Mouse (Mus musculus) midbrain, embryonic 15.5 days (tissue): ENCODE results near the gene Mfap5. TPM values are rescaled to one million over a fixed set of nuclear protein-coding genes. Genes with fewer than 3 reads are reported as not detected.
"Not testable (repeated sequence)": the region's sequence is repeated elsewhere in the genome, so short reads cannot be mapped to it uniquely, and the experiment has no call there.

ENCODE experiments used
- ATAC-seq: fragments of 200-750 bp; cut with Nextera tagmentation; replicated peaks from 2 replicates; pipeline ENCODE4 v1.8.0; 2017; ENCODE audit warnings: moderate TSS enrichment
- H3K27ac ChIP-seq: fragments of 300-500 bp; sonication (generic); 2 replicates; pipeline ENCODE4 v1.5.1; 2015; ENCODE audit warnings: mild to moderate bottlenecking, inconsistent platforms
- H3K27me3 ChIP-seq: fragments of 300-500 bp; sonication (generic); replicated peaks from 2 replicates; pipeline ENCODE4 v1.6.1; 2015; ENCODE audit warnings: inconsistent platforms
- H3K36me3 ChIP-seq: fragments of 300-500 bp; sonication (generic); replicated peaks from 2 replicates; pipeline ENCODE4 v1.6.1; 2015; ENCODE audit warnings: inconsistent platforms
- H3K4me1 ChIP-seq: fragments of 300-500 bp; sonication (generic); 2 replicates; pipeline ENCODE4 v1.6.1; 2015; ENCODE audit warnings: inconsistent platforms
- H3K4me2 ChIP-seq: fragments of 300-500 bp; sonication (generic); 2 replicates; pipeline ENCODE4 v1.6.1; 2015; ENCODE audit warnings: inconsistent platforms, mild to moderate bottlenecking, moderate library complexity
- H3K4me3 ChIP-seq: fragments of 300-500 bp; sonication (generic); 2 replicates; pipeline ENCODE4 v1.5.1; 2015; ENCODE audit warnings: mild to moderate bottlenecking, inconsistent platforms
- H3K9ac ChIP-seq: fragments of 300-500 bp; sonication (generic); 2 replicates; pipeline ENCODE4 v1.6.1; 2015; ENCODE audit warnings: mild to moderate bottlenecking, inconsistent platforms
- H3K9me3 ChIP-seq: fragments of 300-500 bp; sonication (generic); 2 replicates; pipeline ENCODE4 v1.6.1; 2016; ENCODE audit warnings: inconsistent platforms
- WGBS: fragments of 180-500 bp; shearing (Covaris S2); methylation state at CpG from one replicate; pipeline ENCODE4 v1.1.7; 2015; ENCODE audit warnings: mixed read lengths; 5-methylcytosine and 5-hydroxymethylcytosine counted together
- polyA plus RNA-seq: library from polyadenylated mRNA; unstranded; fragments of >200 nt; fragmentation: Nextera tagmentation; extraction: Ambion mirVana; gene quantifications from 2 replicates; pipeline ENCODE4 v1.2.1, GENCODE M21; 2015

Mfap5 gene
- polyA plus RNA-seq = 2.3 and 3.7 TPM in 2 replicates

GRCm38 (mm10) chr6:122505545-122505944, at the start of gene Mfap5:
Mfap5 (plus strand) TSS chr6:122505845.
- WGBS = 93% methylated on average over 3 of the region's 3 CpGs
- ATAC-seq = no peak

GRCm38 (mm10) chr6:122458946-122459693, 46.5 kb upstream of the Mfap5 start:
- H3K9me3 ChIP-seq = no peaks in the 10 kb centered on the region
- H3K4me1 ChIP-seq = no peaks in the 10 kb centered on the region
- no peaks in the 10 kb centered on the region for H3K27me3 ChIP-seq
- 96% methylated on average over 8 of the region's 8 CpGs for WGBS
- no peak overlapping the region for H3K4me3 ChIP-seq
- ATAC-seq = no peak
- H3K36me3 ChIP-seq = peaks cover 43% of the 10 kb centered on the region
- no peak overlapping the region for H3K9ac ChIP-seq
- H3K27ac ChIP-seq = no peak overlapping the region
- H3K4me2 ChIP-seq = no peak overlapping the region

More at GRCm38 (mm10) chr6:122505545-122505944, at the start of gene Mfap5:
- Histone ChIP-seq H3K4me2 (no peak within 1 kb of the TSS), H3K36me3 (no peaks in the 10 kb centered on the region), H3K9me3 (no peaks in the 10 kb centered on the region), H3K27me3 (no peaks in the 10 kb centered on the region), H3K9ac (no peak within 1 kb of the TSS), H3K27ac (no peak within 1 kb of the TSS), H3K4me3 (no peak within 1 kb of the TSS), H3K4me1 (no peaks in the 10 kb centered on the region)

GRCm38 (mm10) chr6:122466092-122466713, 39.4 kb upstream of the Mfap5 start:
- Histone ChIP-seq H3K27me3 (no peaks in the 10 kb centered on the region), H3K9me3 (no peaks in the 10 kb centered on the region), H3K4me1 (0 out of 2 replicates have a peak, but pooled peaks cover 4% of the 10 kb centered on the region), H3K4me2 (no peak overlapping the region), H3K27ac (no peak overlapping the region), H3K36me3 (peaks cover 44% of the 10 kb centered on the region), H3K9ac (no peak overlapping the region), H3K4me3 (no peak overlapping the region)
- peak; percentile 39; the same call in 1 of the 2 replicates for ATAC-seq
- 57% methylated on average over 3 of the region's 3 CpGs for WGBS

GRCm38 (mm10) chr6:122469030-122469640, 36.5 kb upstream of the Mfap5 start:
- Histone ChIP-seq H3K27ac (no peak overlapping the region), H3K27me3 (no peaks in the 10 kb centered on the region), H3K4me3 (no peak overlapping the region), H3K9me3 (no peaks in the 10 kb centered on the region), H3K36me3 (peaks cover 46% of the 10 kb centered on the region), H3K4me2 (no peak overlapping the region), H3K9ac (no peak overlapping the region), H3K4me1 (0 out of 2 replicates have a peak, but pooled peaks cover 4% of the 10 kb centered on the region)
- no peak for ATAC-seq
- WGBS = 94% methylated on average over 15 of the region's 15 CpGs

- peaks cover 46% of the 10 kb centered on the region for H3K36me3 ChIP-seq
Observed at GRCm38 (mm10) chr6:122470240-122470639, 35.4 kb upstream of the Mfap5 start.

GRCm38 (mm10) chr6:122471461-122471860, 34.2 kb upstream of the Mfap5 start:
- H3K36me3 ChIP-seq = peaks cover 38% of the 10 kb centered on the region
- not testable (repeated sequence) for ATAC-seq, H3K4me3 ChIP-seq, H3K9ac ChIP-seq, H3K27me3 ChIP-seq, H3K27ac ChIP-seq, H3K4me2 ChIP-seq, H3K4me1 ChIP-seq, H3K9me3 ChIP-seq
- WGBS = 90% methylated on average over 3 of the region's 3 CpGs

More at GRCm38 (mm10) chr6:122470240-122470639, 35.4 kb upstream of the Mfap5 start:
- Histone ChIP-seq H3K9ac (no peak overlapping the region), H3K4me1 (0 out of 2 replicates have a peak, but pooled peaks cover 4% of the 10 kb centered on the region), H3K4me2 (no peak overlapping the region), H3K27me3 (no peaks in the 10 kb centered on the region), H3K9me3 (no peaks in the 10 kb centered on the region), H3K27ac (no peak overlapping the region), H3K4me3 (no peak overlapping the region)
- WGBS = 93% methylated on average over 2 of the region's 2 CpGs
- ATAC-seq = no peak

- WGBS = 87% methylated on average over 3 of the region's 3 CpGs
- Histone ChIP-seq H3K9me3 (no peaks in the 10 kb centered on the region), H3K36me3 (no peaks in the 10 kb centered on the region), H3K9ac (no peak overlapping the region), H3K4me3 (no peak overlapping the region), H3K4me2 (no peak overlapping the region), H3K27me3 (no peaks in the 10 kb centered on the region), H3K27ac (no peak overlapping the region), H3K4me1 (peaks cover 21% of the 10 kb centered on the region)
- no peak for ATAC-seq
Observed at GRCm38 (mm10) chr6:122478062-122478461, 27.6 kb upstream of the Mfap5 start.

GRCm38 (mm10) chr6:122485401-122486296, 20.0 kb upstream of the Mfap5 start:
- peaks cover 31% of the 10 kb centered on the region for H3K4me1 ChIP-seq
- WGBS = 1% methylated on average over 57 of the region's 91 CpGs

GRCm38 (mm10) chr6:122486297-122487117, 19.1 kb upstream of the Mfap5 start:
- Histone ChIP-seq H3K4me1 (peaks cover 34% of the 10 kb centered on the region), H3K27ac (peak overlapping the region; percentile 98), H3K9me3 (no peaks in the 10 kb centered on the region), H3K9ac (peak overlapping the region; percentile 92), H3K27me3 (no peaks in the 10 kb centered on the region), H3K36me3 (no peaks in the 10 kb centered on the region), H3K4me3 (peak overlapping the region; percentile 72), H3K4me2 (peak overlapping the region; percentile 61)
- under 1% methylated on average over 78 of the region's 111 CpGs for WGBS
- peak; percentile 95 for ATAC-seq

More at GRCm38 (mm10) chr6:122485401-122486296, 20.0 kb upstream of the Mfap5 start:
- Histone ChIP-seq H3K27ac (peak overlapping the region; percentile 98), H3K9me3 (no peaks in the 10 kb centered on the region), H3K9ac (peak overlapping the region; percentile 92), H3K36me3 (no peaks in the 10 kb centered on the region), H3K4me3 (peak overlapping the region; percentile 72), H3K27me3 (no peaks in the 10 kb centered on the region), H3K4me2 (peak overlapping the region; percentile 61)
- ATAC-seq = peak; percentile 77

- WGBS = 28% methylated on average over 15 of the region's 15 CpGs
- no peak for ATAC-seq
- Histone ChIP-seq H3K9ac (peak overlapping the region; percentile 38), H3K36me3 (no peaks in the 10 kb centered on the region), H3K4me3 (peak overlapping the region; percentile 40), H3K4me1 (peaks cover 36% of the 10 kb centered on the region), H3K27ac (peak overlapping the region; percentile 79), H3K4me2 (peak overlapping the region; percentile 71), H3K9me3 (no peaks in the 10 kb centered on the region), H3K27me3 (no peaks in the 10 kb centered on the region)
Observed at GRCm38 (mm10) chr6:122490929-122491512, 14.6 kb upstream of the Mfap5 start.

GRCm38 (mm10) chr6:122491557-122491956, 14.1 kb upstream of the Mfap5 start:
- ATAC-seq = peak; percentile 70

More at GRCm38 (mm10) chr6:122491557-122491956, 14.1 kb upstream of the Mfap5 start:
- Histone ChIP-seq H3K27me3 (no peaks in the 10 kb centered on the region), H3K27ac (peak overlapping the region; percentile 79), H3K36me3 (no peaks in the 10 kb centered on the region), H3K4me2 (peak overlapping the region; percentile 71), H3K9me3 (no peaks in the 10 kb centered on the region), H3K4me3 (peak overlapping the region; percentile 40), H3K9ac (peak overlapping the region; percentile 38), H3K4me1 (peaks cover 37% of the 10 kb centered on the region)
- under 1% methylated on average over 16 of the region's 16 CpGs for WGBS
